Mouse (Mus musculus) testis, adult 2 months (tissue): ENCODE data around the gene Poln. TPM values are rescaled to one million over a fixed set of nuclear protein-coding genes. Genes with fewer than 3 reads are reported as not detected.

Source experiments
- H3K27ac ChIP-seq: fragments of 200-500 bp; 2 replicates; pipeline ENCODE4 v1.5.1; 2012; ENCODE audit warnings: low read depth, low read length; ENCODE audit not compliant: control insufficient read depth, insufficient read depth
- H3K27me3 ChIP-seq: fragments of 200-500 bp; 2 replicates; pipeline ENCODE4 v1.6.1; 2012; ENCODE audit warnings: mild to moderate bottlenecking, low read length, moderate library complexity; ENCODE audit not compliant: control insufficient read depth, insufficient read depth
- H3K36me3 ChIP-seq: fragments of 200-500 bp; 2 replicates; pipeline ENCODE4 v1.6.1; 2012; ENCODE audit warnings: mild to moderate bottlenecking, low read length; ENCODE audit not compliant: control insufficient read depth, insufficient read depth
- H3K4me1 ChIP-seq: fragments of 200-500 bp; 2 replicates; pipeline ENCODE4 v1.6.1; 2012; ENCODE audit warnings: low read length; ENCODE audit not compliant: control insufficient read depth, insufficient read depth
- H3K4me3 ChIP-seq: fragments of 200-500 bp; 2 replicates; pipeline ENCODE4 v1.5.1; 2012; ENCODE audit warnings: low read depth, mild to moderate bottlenecking, low read length, moderate library complexity, mixed read lengths; ENCODE audit not compliant: control insufficient read depth
- CTCF ChIP-seq: fragments of 200-500 bp; IDR thresholded peaks from 2 replicates; pipeline ENCODE4 v1.5.1; 2012; ENCODE audit warnings: low read depth, mild to moderate bottlenecking, inconsistent platforms, low read length, moderate library complexity; ENCODE audit not compliant: control insufficient read depth, insufficient read depth, insufficient replicate concordance
- POLR2A ChIP-seq: fragments of 200-500 bp; IDR thresholded peaks from 2 replicates; pipeline ENCODE4 v1.6.1; 2012; ENCODE audit warnings: low read depth, mild to moderate bottlenecking, inconsistent platforms, low read length, moderate library complexity; ENCODE audit not compliant: control insufficient read depth
- polyA plus RNA-seq: library from polyadenylated mRNA; depleted of rRNA; stranded (reverse); fragments of >200 nt; gene quantifications from 2 replicates; pipeline ENCODE4 v1.2.3, GENCODE M21; 2012

Poln gene
- polyA plus RNA-seq, 1 experiment = 20.9 TPM

GRCm38 (mm10) chr5:33998505-33998877 lies 170.8 kb downstream of the Poln start:
- Histone ChIP-seq H3K4me3 (no peak overlapping the region), H3K36me3 (no peaks in the 10 kb centered on the region), H3K4me1 (peaks cover 25% of the 10 kb centered on the region), H3K27ac (no peak overlapping the region), H3K27me3 (no peaks in the 10 kb centered on the region)
- no peak for TF ChIP-seq POLR2A
- TF ChIP-seq CTCF = no peak

- Histone ChIP-seq H3K27ac (no peak overlapping the region), H3K4me3 (no peak overlapping the region), H3K27me3 (no peaks in the 10 kb centered on the region), H3K4me1 (peaks cover 25% of the 10 kb centered on the region), H3K36me3 (no peaks in the 10 kb centered on the region)
- no peak for TF ChIP-seq CTCF
- TF ChIP-seq POLR2A = no peak
These were observed 171.3 kb downstream of the Poln start for GRCm38 (mm10) chr5:33997829-33998504.

- Histone ChIP-seq H3K4me3 (peak overlapping the region; percentile 83; the same call in 1 of the 2 replicates), H3K4me1 (peaks cover 25% of the 10 kb centered on the region), H3K27me3 (no peaks in the 10 kb centered on the region), H3K36me3 (no peaks in the 10 kb centered on the region), H3K27ac (no peak overlapping the region)
- TF ChIP-seq POLR2A = no peak
- no peak for TF ChIP-seq CTCF
These were observed 172.1 kb downstream of the Poln start for GRCm38 (mm10) chr5:33997051-33997741.

GRCm38 (mm10) chr5:33996694-33997045 lies 172.6 kb downstream of the Poln start:
- H3K27ac ChIP-seq = no peak overlapping the region
- no peaks in the 10 kb centered on the region for H3K27me3 ChIP-seq
- H3K36me3 ChIP-seq = no peaks in the 10 kb centered on the region
- peak overlapping the region; percentile 83 for H3K4me3 ChIP-seq
- H3K4me1 ChIP-seq = peaks cover 25% of the 10 kb centered on the region
- TF ChIP-seq POLR2A (no peak), CTCF (no peak)

GRCm38 (mm10) chr5:33995843-33996693 lies 173.2 kb downstream of the Poln start, which contains the start of gene Nat8l:
TSS of gene Nat8l (plus strand) at chr5:33995984.
- H3K4me1 ChIP-seq = peaks cover 25% of the 10 kb centered on the region
- no peaks in the 10 kb centered on the region for H3K27me3 ChIP-seq
- H3K4me3 ChIP-seq = peak within 1 kb of the TSS; percentile 83
- H3K27ac ChIP-seq = no peak within 1 kb of the TSS; the same call in 1 of the 2 replicates
- TF ChIP-seq CTCF = no peak
- no peak for TF ChIP-seq POLR2A
- no peaks in the 10 kb centered on the region for H3K36me3 ChIP-seq

GRCm38 (mm10) chr5:33994671-33995625 lies 174.3 kb downstream of the Poln start:
- Histone ChIP-seq H3K27me3 (no peaks in the 10 kb centered on the region), H3K4me3 (peak overlapping the region; percentile 83), H3K36me3 (no peaks in the 10 kb centered on the region), H3K27ac (no peak overlapping the region), H3K4me1 (peaks cover 25% of the 10 kb centered on the region)
- TF ChIP-seq POLR2A (no peak), CTCF (peak; percentile 44; the same call in 1 of the 2 replicates)
